Mouse (Mus musculus) right cerebral cortex, adult 2 months (tissue): ENCODE measurements around the gene Slc35a2.

Experiments
- DNase-seq, 2 experiments: peaks; one replicate each; pipeline ENCODE4 v3.0.0; 2021 to 2022; ENCODE audit warnings: low spot score in 2 of 2

Slc35a2 gene

GRCm38 (mm10) chrX:7883841-7884567, at the start of gene Slc35a2:
Gene Slc35a2, plus strand, starts transcription at chrX:7884028.
- DNase-seq, result peak; percentile 74

DNA sequence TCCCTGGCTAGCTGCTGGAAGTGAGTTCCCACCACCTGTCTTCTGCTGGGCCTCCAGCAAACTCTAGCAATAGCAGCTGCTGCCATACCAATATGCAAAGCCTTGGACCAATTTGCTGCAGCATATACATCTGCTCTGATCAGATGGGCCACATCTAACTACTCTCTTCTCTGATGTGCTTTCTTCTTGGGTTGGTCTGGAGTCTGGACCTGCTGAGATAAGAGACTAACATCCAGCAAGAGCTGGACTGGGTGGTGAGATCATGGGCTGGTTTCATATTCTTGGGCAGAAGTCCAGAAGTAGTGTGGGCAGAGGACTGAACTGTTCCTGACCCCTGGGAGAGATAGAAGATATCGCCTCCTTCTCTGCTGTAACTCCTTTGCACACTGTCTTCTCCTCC, 46.7 kb upstream of the Slc35a2 start:
- no peak for DNase-seq

DNA sequence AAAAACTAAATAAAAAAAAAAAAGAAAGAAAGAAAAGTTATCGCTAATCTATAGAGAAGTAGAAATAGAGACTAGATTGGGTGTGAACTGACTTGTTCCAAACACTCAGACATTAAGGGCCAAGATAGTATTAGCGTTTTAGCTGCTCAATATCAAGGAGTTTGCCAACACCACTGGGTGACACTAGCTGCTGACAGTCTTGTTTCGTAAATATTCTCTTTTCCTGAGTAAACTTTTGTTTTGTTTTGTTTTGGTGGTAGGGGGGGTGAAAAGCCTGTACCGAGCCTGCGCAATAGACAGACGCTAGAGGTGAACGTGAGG, 43.0 kb upstream of the Slc35a2 start:
- no peak for DNase-seq

GRCm38 (mm10) chrX:7841163-7842162, 42.4 kb upstream of the Slc35a2 start, which contains the start of gene Otud5:
Gene Otud5, plus strand, starts transcription at chrX:7841364.
- DNase-seq, result peak; percentile 91 to 92

- no peak for DNase-seq
These were observed 41.5 kb upstream of the Slc35a2 start for GRCm38 (mm10) chrX:7842318-7842717.

DNA sequence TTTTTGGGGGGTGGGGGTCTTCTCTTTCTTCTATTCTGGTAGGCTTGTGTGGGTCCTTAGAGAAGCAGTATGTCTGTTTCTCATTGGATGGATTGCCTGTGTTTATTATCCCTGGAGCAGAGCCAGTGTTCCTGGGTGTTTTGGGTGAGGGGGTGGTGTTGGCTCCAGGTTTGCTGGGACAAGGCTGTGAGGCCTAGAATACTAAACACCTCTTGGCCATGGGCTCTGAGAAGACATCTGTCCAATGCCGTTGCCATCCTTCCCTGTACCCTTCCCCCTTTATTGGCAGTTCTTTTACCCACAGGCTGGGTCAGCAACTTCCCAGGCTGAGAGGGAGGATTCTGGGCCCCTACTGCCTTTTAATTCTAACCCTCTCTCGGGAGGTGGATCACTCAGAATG, 36.0 kb upstream of the Slc35a2 start:
- peak in 1 of 2 experiments; percentile 5 for DNase-seq

GRCm38 (mm10) chrX:7854578-7854977, 29.2 kb upstream of the Slc35a2 start:
- DNase-seq, result peak; percentile 29 to 35

- no peak for DNase-seq
These were observed 24.6 kb upstream of the Slc35a2 start for GRCm38 (mm10) chrX:7859191-7859753.

DNA sequence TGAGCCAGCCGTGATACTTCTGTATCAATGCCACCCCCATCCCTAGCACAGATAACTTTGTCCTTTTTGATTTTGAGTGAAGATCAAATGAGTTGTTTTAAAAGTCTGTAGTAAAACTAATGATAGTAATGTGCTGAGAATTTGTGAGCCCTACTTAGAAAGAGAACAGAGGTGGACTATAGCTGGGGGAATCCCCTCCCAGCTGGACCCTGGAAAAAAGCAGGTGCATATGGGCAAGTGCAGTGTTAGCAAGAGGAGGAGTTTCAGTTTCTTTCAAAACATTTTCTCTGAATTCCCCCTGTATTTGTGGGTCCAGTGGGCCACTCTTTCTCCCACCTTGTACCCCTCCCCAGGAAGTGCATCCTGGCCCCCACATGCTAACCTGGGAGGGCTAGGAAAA, 20.6 kb upstream of the Slc35a2 start:
- no peak for DNase-seq

DNA sequence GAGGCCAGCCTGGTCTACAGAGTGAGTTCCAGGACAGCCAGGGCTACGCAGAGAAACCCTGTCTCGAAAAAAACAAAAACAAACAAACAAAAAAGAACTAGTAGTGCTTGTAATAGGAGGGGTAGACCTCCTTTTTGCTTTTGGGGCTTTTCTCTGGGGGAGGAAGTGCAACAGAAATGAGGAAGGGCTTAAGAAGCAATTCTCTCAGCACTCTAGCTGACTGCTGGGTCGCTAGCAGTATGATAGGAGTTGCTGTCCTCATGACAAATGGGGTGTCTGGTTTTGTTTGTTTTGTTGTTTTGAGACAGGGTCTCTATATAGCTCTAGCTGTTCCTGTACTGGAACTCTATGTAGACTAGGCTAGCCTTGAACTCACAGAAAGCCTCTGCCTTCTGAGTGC, 19.3 kb upstream of the Slc35a2 start:
- no peak for DNase-seq

DNA sequence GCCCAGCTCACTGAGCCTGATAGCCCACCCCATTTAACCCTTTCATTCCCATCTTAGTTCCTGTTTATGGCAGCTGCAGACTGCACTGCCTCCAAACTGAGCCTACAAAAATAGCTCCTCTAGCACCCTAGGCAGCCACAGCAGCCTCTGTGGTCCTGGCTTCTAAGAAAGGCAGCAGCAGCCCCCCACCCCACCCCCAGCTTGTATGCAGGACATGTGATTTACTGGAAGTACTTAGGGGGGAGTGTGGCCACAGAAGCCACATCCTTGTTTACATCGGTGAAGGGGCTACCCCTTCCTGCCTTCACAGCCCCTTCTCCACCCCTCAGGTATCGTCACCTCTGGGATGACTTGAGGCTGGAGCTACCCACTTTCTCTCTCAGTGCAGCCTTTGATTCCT, 18.5 kb upstream of the Slc35a2 start:
- no peak for DNase-seq

GRCm38 (mm10) chrX:7865786-7866185, 18.0 kb upstream of the Slc35a2 start:
- no peak for DNase-seq

GRCm38 (mm10) chrX:7867141-7867540, 16.7 kb upstream of the Slc35a2 start:
- DNase-seq, result no peak

GRCm38 (mm10) chrX:7868506-7868905, 15.3 kb upstream of the Slc35a2 start:
- no peak for DNase-seq

DNA sequence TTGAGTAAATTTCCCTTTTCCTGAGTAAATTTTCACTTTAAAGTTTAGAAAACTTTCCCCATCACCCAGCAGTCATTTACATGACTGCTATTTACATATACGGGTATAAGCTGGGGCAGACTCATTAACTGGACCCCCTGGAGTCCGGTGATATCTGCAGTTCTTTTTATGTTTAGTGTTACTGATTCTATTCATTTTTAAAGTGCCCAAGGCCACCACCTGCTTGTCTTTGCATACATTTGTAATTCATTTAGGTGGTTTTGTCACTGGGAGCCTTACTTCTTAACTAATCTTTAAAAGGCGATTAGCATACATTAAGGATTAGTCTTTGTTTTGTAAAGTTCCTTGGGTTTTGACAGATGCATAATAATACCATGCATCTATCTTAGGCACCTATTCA, 14.0 kb upstream of the Slc35a2 start:
- no peak for DNase-seq

DNA sequence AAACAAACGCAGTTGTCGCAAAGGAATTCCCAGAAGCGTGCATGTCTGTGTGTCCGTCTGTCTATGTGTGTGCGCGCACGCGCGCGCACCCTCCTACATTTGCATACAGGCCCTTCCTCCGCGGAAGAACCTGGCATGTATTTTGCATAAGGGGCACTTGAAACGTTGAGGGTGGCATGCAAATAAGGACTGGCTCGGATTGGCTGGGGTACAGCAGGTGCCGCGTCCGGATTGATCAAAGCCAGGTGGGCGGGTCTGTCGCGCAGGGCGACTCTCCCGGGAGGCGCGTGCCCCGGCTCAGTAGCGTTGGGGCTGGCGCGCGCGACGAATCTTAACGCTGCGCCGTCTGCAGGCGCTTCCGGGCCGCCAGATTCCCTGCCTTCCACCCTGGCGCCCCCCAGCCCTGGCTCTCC, 5.8 kb upstream of the Slc35a2 start, which contains the start of gene Pim2:
Gene Pim2 (plus strand): TSS at position 256 of the 413 bp plus-strand sequence.
- peak; percentile 80 to 81 for DNase-seq

DNA sequence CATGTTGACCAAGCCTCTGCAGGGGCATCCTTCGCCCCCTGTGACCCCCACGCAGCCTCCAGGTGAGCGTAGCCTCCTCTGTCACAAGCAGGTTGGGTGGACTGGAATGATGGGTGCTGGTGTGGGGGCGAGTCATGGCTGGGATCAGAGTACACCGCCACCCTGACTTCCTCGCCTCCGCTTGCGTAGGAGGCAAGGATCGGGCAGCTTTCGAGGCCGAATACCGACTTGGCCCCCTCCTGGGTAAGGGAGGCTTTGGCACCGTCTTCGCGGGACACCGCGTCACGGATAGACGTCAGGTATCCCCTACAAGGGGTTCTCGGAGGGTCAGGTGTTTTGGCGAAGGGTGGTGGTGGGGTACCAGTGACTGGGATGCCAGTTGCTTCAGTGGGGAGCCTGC, 5.3 kb upstream of the Slc35a2 start:
- DNase-seq, result peak; percentile 32 to 40

DNA sequence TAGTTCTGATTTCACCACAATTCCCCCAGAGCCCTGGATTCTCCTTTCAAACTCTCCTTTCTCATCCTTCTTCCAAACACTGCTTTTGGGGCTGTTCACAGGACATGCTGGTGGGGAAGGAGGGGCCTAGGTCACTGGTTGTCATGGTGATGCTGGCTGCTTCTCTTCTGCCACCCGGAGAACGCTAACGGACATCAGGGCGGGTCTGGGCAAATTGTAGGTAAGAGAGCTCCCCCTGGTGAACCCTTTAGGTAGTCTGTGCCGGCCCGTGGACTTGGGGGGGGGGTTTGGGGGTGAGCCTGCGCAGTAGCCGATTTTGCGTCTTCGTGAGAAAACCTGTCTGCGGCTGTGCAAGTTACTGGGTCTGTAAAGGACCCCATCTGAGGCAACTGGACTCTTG, 4.0 kb upstream of the Slc35a2 start:
- DNase-seq, result peak; percentile 53 to 60

GRCm38 (mm10) chrX:7898211-7898610, 14.4 kb downstream of the Slc35a2 start:
- no peak for DNase-seq

- DNase-seq, result peak; percentile 84 to 91
These were observed 15.3 kb downstream of the Slc35a2 start, which contains the start of the genes Pqbp1 and Timm17b for GRCm38 (mm10) chrX:7898880-7899874. Gene Pqbp1, minus strand, starts transcription at chrX:7899269. Gene Timm17b, plus strand, starts transcription at chrX:7899357.

GRCm38 (mm10) chrX:7904441-7904840, 20.6 kb downstream of the Slc35a2 start:
- no peak for DNase-seq
